ENCODE assay signal across 9 mouse cellular contexts in genomic region chr13:102933702-102934101, GRCm38 (mm10).
DNase-seq lines count a peak whose midpoint lies in the region; ATAC-seq and TF ChIP-seq lines count a peak whose summit lies in the region.
"Had no signal": no experiment of that assay in that cellular context is flagged by ENCODE, and none has a peak within 500 bp of the region (broad histone marks: within the 10 kb centered on the region; RNA-seq: fewer than 3 reads in every experiment).

No protein-coding gene starts in this region.

- no peaks in the 10 kb centered on the region for H3K36me3 ChIP-seq in forebrain, embryonic 14.5 days (ENCODE audit: control insufficient read depth, insufficient read depth, low read length)
- no peaks in the 10 kb centered on the region for H3K36me3 ChIP-seq in forebrain, embryonic 15.5 days
- no peaks in the 10 kb centered on the region for H3K36me3 ChIP-seq in midbrain, postnatal 0 days (ENCODE audit: insufficient read depth, low read length)
- no peaks in the 10 kb centered on the region for H3K36me3 ChIP-seq in midbrain, embryonic 15.5 days (replicated peaks)
- H3K36me3 ChIP-seq: limb, embryonic 12.5 days had no signal

- H3K4me3 ChIP-seq in forebrain, embryonic 14.5 days (ENCODE audit: low read depth, low read length), result no peak overlapping the region
- H3K4me3 ChIP-seq in forebrain, embryonic 15.5 days, result no peak overlapping the region
- no peak overlapping the region for H3K4me3 ChIP-seq in midbrain, postnatal 0 days (ENCODE audit: low read depth, low read length)
- H3K4me3 ChIP-seq in midbrain, embryonic 15.5 days, result no peak overlapping the region
- H3K4me3 ChIP-seq: limb, embryonic 12.5 days had no signal

- no peak overlapping the region for H3K9ac ChIP-seq in forebrain, embryonic 14.5 days (ENCODE audit: low read length)
- H3K9ac ChIP-seq in forebrain, embryonic 15.5 days (replicated peaks), result no peak overlapping the region
- H3K9ac ChIP-seq in midbrain, postnatal 0 days (replicated peaks; ENCODE audit: low read length, poor library complexity, severe bottlenecking), result no peak overlapping the region
- H3K9ac ChIP-seq in midbrain, embryonic 15.5 days, result no peak overlapping the region
- H3K9ac ChIP-seq: limb, embryonic 12.5 days had no signal

- DNase-seq in forebrain, embryonic 14.5 days (ENCODE audit: low spot score), result peak; percentile 21
- DNase-seq in midbrain, postnatal 0 days (ENCODE audit: low spot score), result peak; percentile 60
- peak; percentile 42 for DNase-seq in gastrocnemius, postnatal 14 days
- DNase-seq in retina, postnatal 1 day, result peak; percentile 25
- no peak for DNase-seq in spleen, postnatal 10 days (ENCODE audit: low spot score in 2 of 2)
- DNase-seq in neural tube, embryonic 10.5 days (ENCODE audit: extremely low spot score, low spot score), result no peak

- no peaks in the 10 kb centered on the region for H3K9me3 ChIP-seq in forebrain, embryonic 14.5 days (replicated peaks; ENCODE audit: control insufficient read depth, low read length)
- H3K9me3 ChIP-seq in forebrain, embryonic 15.5 days, result no peaks in the 10 kb centered on the region
- H3K9me3 ChIP-seq in midbrain, postnatal 0 days (ENCODE audit: low read length), result no peaks in the 10 kb centered on the region
- H3K9me3 ChIP-seq in midbrain, embryonic 15.5 days, result no peaks in the 10 kb centered on the region
- H3K9me3 ChIP-seq: limb, embryonic 12.5 days had no signal

- TF ChIP-seq CTCF in midbrain, postnatal 0 days (IDR thresholded peaks at IDR 0.05), result no peak

- H3K4me1 ChIP-seq in forebrain, embryonic 14.5 days (ENCODE audit: control insufficient read depth, insufficient read depth, low read length), result no peaks in the 10 kb centered on the region
- H3K4me1 ChIP-seq in forebrain, embryonic 15.5 days, result 0 out of 2 replicates have a peak, but pooled peaks cover 2% of the 10 kb centered on the region
- no peaks in the 10 kb centered on the region for H3K4me1 ChIP-seq in midbrain, postnatal 0 days (ENCODE audit: insufficient read depth, low read length)
- 0 out of 2 replicates have a peak, but pooled peaks cover 3% of the 10 kb centered on the region for H3K4me1 ChIP-seq in midbrain, embryonic 15.5 days
- H3K4me1 ChIP-seq: limb, embryonic 12.5 days had no signal

- H3K27me3 ChIP-seq in forebrain, embryonic 14.5 days (replicated peaks; ENCODE audit: control insufficient read depth, insufficient read depth, low read length), result no peaks in the 10 kb centered on the region
- H3K27me3 ChIP-seq in forebrain, embryonic 15.5 days, result no peaks in the 10 kb centered on the region
- H3K27me3 ChIP-seq in midbrain, postnatal 0 days (ENCODE audit: insufficient read depth, low read length), result no peaks in the 10 kb centered on the region
- H3K27me3 ChIP-seq in midbrain, embryonic 15.5 days (replicated peaks), result no peaks in the 10 kb centered on the region
- H3K27me3 ChIP-seq: limb, embryonic 12.5 days had no signal

- no peak overlapping the region for H3K27ac ChIP-seq in forebrain, embryonic 14.5 days (ENCODE audit: low read depth, low read length)
- no peak overlapping the region for H3K27ac ChIP-seq in forebrain, embryonic 15.5 days (replicated peaks)
- no peak overlapping the region for H3K27ac ChIP-seq in midbrain, postnatal 0 days (ENCODE audit: low read depth, low read length)
- no peak overlapping the region for H3K27ac ChIP-seq in midbrain, embryonic 15.5 days
- H3K27ac ChIP-seq: limb, embryonic 12.5 days had no signal

- intact Hi-C loops in gastrocnemius, postnatal 14 days (cut with DNase I; ENCODE audit: low total_unique reads), result no loop called here

- WGBS in forebrain, embryonic 14.5 days, result 92% methylated on average over 5 of the region's 5 CpGs
- WGBS in forebrain, embryonic 15.5 days, result 78% methylated on average over 5 of the region's 5 CpGs
- WGBS in midbrain, postnatal 0 days, result 72% methylated on average over 5 of the region's 5 CpGs
- WGBS in midbrain, embryonic 15.5 days, result 89% methylated on average over 5 of the region's 5 CpGs

- H3K4me2 ChIP-seq in forebrain, embryonic 14.5 days (ENCODE audit: low read length), result no peak overlapping the region
- H3K4me2 ChIP-seq in forebrain, embryonic 15.5 days (replicated peaks), result no peak overlapping the region
- H3K4me2 ChIP-seq in midbrain, postnatal 0 days (ENCODE audit: low read depth, low read length, poor library complexity, severe bottlenecking), result no peak overlapping the region
- no peak overlapping the region for H3K4me2 ChIP-seq in midbrain, embryonic 15.5 days
- H3K4me2 ChIP-seq: limb, embryonic 12.5 days had no signal

- no peak for ATAC-seq in forebrain, embryonic 14.5 days
- no peak for ATAC-seq in forebrain, embryonic 15.5 days (replicated peaks)
- ATAC-seq in midbrain, postnatal 0 days (ENCODE audit: low FRiP score), result no peak
- no peak for ATAC-seq in midbrain, embryonic 15.5 days (replicated peaks)

Comparison
In these comparisons a context has a peak if more than half of its experiments do, and no peak if none do; other contexts are left out.
1. DNase-seq: peak in forebrain, embryonic 14.5 days (single experiment), midbrain, postnatal 0 days (single experiment), gastrocnemius, postnatal 14 days (single experiment) and retina, postnatal 1 day (single experiment); none in spleen, postnatal 10 days (0 of 2) and neural tube, embryonic 10.5 days (single experiment).